Mouse (Mus musculus) heart, embryonic 15.5 days (tissue): ENCODE results near the gene Hnf1b. TPM values are rescaled to one million over a fixed set of nuclear protein-coding genes. Genes with fewer than 3 reads are reported as not detected.

Source experiments
- ATAC-seq: fragments of 200-750 bp; cut with Nextera tagmentation; replicated peaks from 2 replicates; pipeline ENCODE4 v1.8.0; 2017; ENCODE audit warnings: low read depth, moderate TSS enrichment; ENCODE audit not compliant: insufficient number of reproducible peaks, insufficient read depth, low FRiP score
- H3K27ac ChIP-seq: fragments of 300-500 bp; sonication (generic); 2 replicates; pipeline ENCODE4 v1.5.1; 2015; ENCODE audit warnings: mild to moderate bottlenecking, inconsistent platforms
- H3K27me3 ChIP-seq: fragments of 300-500 bp; sonication (generic); 2 replicates; pipeline ENCODE4 v1.6.1; 2015; ENCODE audit warnings: inconsistent platforms
- H3K36me3 ChIP-seq: fragments of 300-500 bp; sonication (generic); 2 replicates; pipeline ENCODE4 v1.6.1; 2015; ENCODE audit warnings: mild to moderate bottlenecking, inconsistent platforms
- H3K4me1 ChIP-seq: fragments of 300-500 bp; sonication (generic); replicated peaks from 2 replicates; pipeline ENCODE4 v1.6.1; 2015; ENCODE audit warnings: inconsistent platforms
- H3K4me2 ChIP-seq: fragments of 300-500 bp; sonication (generic); 2 replicates; pipeline ENCODE4 v1.6.1; 2015; ENCODE audit warnings: inconsistent platforms, mild to moderate bottlenecking, moderate library complexity
- H3K4me3 ChIP-seq: fragments of 300-500 bp; sonication (generic); 2 replicates; pipeline ENCODE4 v1.5.1; 2015; ENCODE audit warnings: mild to moderate bottlenecking, inconsistent platforms
- H3K9ac ChIP-seq: fragments of 300-500 bp; sonication (generic); 2 replicates; pipeline ENCODE4 v1.6.1; 2015; ENCODE audit warnings: mild to moderate bottlenecking, inconsistent platforms
- H3K9me3 ChIP-seq: fragments of 300-500 bp; sonication (generic); replicated peaks from 2 replicates; pipeline ENCODE4 v1.6.1; 2016; ENCODE audit warnings: inconsistent platforms
- WGBS: fragments of 180-500 bp; shearing (Covaris S2); methylation state at CpG from one replicate; pipeline ENCODE4 v1.1.7; 2015; ENCODE audit warnings: mixed read lengths; 5-methylcytosine and 5-hydroxymethylcytosine counted together
- polyA plus RNA-seq: library from polyadenylated mRNA; unstranded; fragments of >200 nt; fragmentation: Nextera tagmentation; extraction: Ambion mirVana; gene quantifications from 2 replicates; pipeline ENCODE4 v1.2.1, GENCODE M21; 2015

The Hnf1b gene
- polyA plus RNA-seq, 1 experiment from 2014 or later = 0.40 TPM

- Histone ChIP-seq H3K27me3 (no peaks in the 10 kb centered on the region), H3K4me3 (no peak overlapping the region), H3K4me1 (peaks cover 23% of the 10 kb centered on the region), H3K36me3 (no peaks in the 10 kb centered on the region), H3K27ac (no peak overlapping the region), H3K9ac (no peak overlapping the region), H3K4me2 (no peak overlapping the region), H3K9me3 (no peaks in the 10 kb centered on the region)
- ATAC-seq = no peak
- WGBS = 48% methylated on average over 3 of the region's 3 CpGs
Measured at GRCm38 (mm10) chr11:83879130-83879529, 29.3 kb downstream of the Hnf1b start.

- no peak overlapping the region for H3K4me2 ChIP-seq
- no peak overlapping the region for H3K27ac ChIP-seq
- peaks cover 22% of the 10 kb centered on the region for H3K4me1 ChIP-seq
- no peak overlapping the region for H3K9ac ChIP-seq
- H3K27me3 ChIP-seq = no peaks in the 10 kb centered on the region
- no peak overlapping the region for H3K4me3 ChIP-seq
- no peaks in the 10 kb centered on the region for H3K36me3 ChIP-seq
- H3K9me3 ChIP-seq = no peaks in the 10 kb centered on the region
- ATAC-seq = no peak
- 67% methylated on average over 5 of the region's 5 CpGs for WGBS
Measured at GRCm38 (mm10) chr11:83881438-83881837, 31.6 kb downstream of the Hnf1b start.

- Histone ChIP-seq H3K4me3 (no peak overlapping the region), H3K27ac (no peak overlapping the region), H3K27me3 (no peaks in the 10 kb centered on the region), H3K9ac (no peak overlapping the region), H3K36me3 (no peaks in the 10 kb centered on the region), H3K4me2 (no peak overlapping the region), H3K9me3 (no peaks in the 10 kb centered on the region), H3K4me1 (peaks cover 14% of the 10 kb centered on the region)
- WGBS = 31% methylated on average over 6 of the region's 6 CpGs
- no peak for ATAC-seq
Measured at GRCm38 (mm10) chr11:83882552-83882951, 32.7 kb downstream of the Hnf1b start.

DNA sequence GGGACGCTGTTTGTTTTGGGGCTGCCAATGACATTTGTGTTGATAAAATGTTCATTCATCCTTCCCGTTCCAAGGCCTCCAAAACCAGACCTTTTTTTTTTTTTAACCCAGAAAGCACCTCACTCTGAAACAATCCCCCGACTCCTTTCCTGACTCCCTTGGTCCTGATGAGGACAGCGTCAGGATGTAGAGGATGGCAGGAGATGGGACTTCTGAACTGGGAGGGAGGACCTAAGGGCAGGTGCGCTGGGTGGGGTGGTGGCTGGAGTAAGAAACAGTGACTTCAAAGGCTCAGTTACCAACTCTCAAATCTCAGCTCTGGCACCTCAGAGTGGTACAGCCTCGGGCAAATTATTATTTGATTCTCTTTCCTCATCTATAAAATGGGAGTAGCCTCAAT is 33.2 kb downstream of the Hnf1b start:
- no peak for ATAC-seq
- Histone ChIP-seq H3K4me3 (no peak overlapping the region), H3K36me3 (no peaks in the 10 kb centered on the region), H3K9ac (no peak overlapping the region), H3K27ac (no peak overlapping the region), H3K27me3 (no peaks in the 10 kb centered on the region), H3K9me3 (no peaks in the 10 kb centered on the region), H3K4me2 (no peak overlapping the region), H3K4me1 (peaks cover 9% of the 10 kb centered on the region)
- WGBS = 64% methylated on average over 6 of the region's 6 CpGs

GRCm38 (mm10) chr11:83883812-83884211 is 33.9 kb downstream of the Hnf1b start:
- WGBS = 85% methylated on average over 9 of the region's 9 CpGs
- H3K9me3 ChIP-seq = no peaks in the 10 kb centered on the region
- no peak overlapping the region for H3K27ac ChIP-seq

GRCm38 (mm10) chr11:83885175-83885574 is 35.3 kb downstream of the Hnf1b start:
- no peak for ATAC-seq
- Histone ChIP-seq H3K27me3 (no peaks in the 10 kb centered on the region; the same call in 1 of the 2 replicates), H3K36me3 (no peaks in the 10 kb centered on the region), H3K9ac (no peak overlapping the region), H3K9me3 (no peaks in the 10 kb centered on the region), H3K27ac (no peak overlapping the region), H3K4me3 (no peak overlapping the region), H3K4me1 (0 out of 2 replicates have a peak, but pooled peaks cover 2% of the 10 kb centered on the region), H3K4me2 (no peak overlapping the region)
- WGBS = 83% methylated on average over 8 of the region's 8 CpGs

More at GRCm38 (mm10) chr11:83883812-83884211, 33.9 kb downstream of the Hnf1b start:
- Histone ChIP-seq H3K36me3 (no peaks in the 10 kb centered on the region), H3K4me1 (peaks cover 2% of the 10 kb centered on the region; the same call in 1 of the 2 replicates), H3K4me3 (no peak overlapping the region), H3K4me2 (no peak overlapping the region), H3K27me3 (no peaks in the 10 kb centered on the region; the same call in 1 of the 2 replicates), H3K9ac (no peak overlapping the region)
- ATAC-seq = no peak

DNA sequence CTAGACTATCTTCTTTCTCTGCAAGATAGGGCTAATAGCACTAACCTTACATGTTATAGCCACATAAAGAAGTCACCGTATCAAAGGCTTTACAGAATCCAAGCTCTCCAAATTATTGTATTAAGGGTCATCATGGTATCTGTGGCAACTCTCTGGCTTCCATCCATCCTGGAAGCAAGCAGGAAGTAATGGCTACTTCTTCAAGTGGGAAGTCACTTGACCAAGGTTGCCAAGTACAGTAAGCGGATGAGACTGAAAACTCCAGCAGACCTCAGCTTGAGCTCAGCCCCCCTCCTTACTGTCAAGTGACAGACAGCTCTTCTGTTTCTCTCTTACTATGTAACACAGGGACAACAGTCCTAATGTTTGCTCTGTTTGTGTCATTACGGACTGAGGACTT is 36.9 kb downstream of the Hnf1b start:
- Histone ChIP-seq H3K36me3 (no peaks in the 10 kb centered on the region), H3K4me3 (no peak overlapping the region), H3K9ac (no peak overlapping the region), H3K9me3 (no peaks in the 10 kb centered on the region), H3K27me3 (no peaks in the 10 kb centered on the region; the same call in 1 of the 2 replicates), H3K4me1 (0 out of 2 replicates have a peak, but pooled peaks cover 2% of the 10 kb centered on the region), H3K4me2 (no peak overlapping the region), H3K27ac (no peak overlapping the region)
- 77% methylated on average over 3 of the region's 3 CpGs for WGBS
- ATAC-seq = no peak

- WGBS = 38% methylated on average over 6 of the region's 6 CpGs
- Histone ChIP-seq H3K4me3 (no peak overlapping the region), H3K27me3 (no peaks in the 10 kb centered on the region; the same call in 1 of the 2 replicates), H3K9ac (no peak overlapping the region), H3K4me2 (no peak overlapping the region), H3K4me1 (no peaks in the 10 kb centered on the region), H3K36me3 (no peaks in the 10 kb centered on the region), H3K27ac (no peak overlapping the region), H3K9me3 (no peaks in the 10 kb centered on the region)
- no peak; the same call in 1 of the 2 replicates for ATAC-seq
Measured at GRCm38 (mm10) chr11:83891366-83891765, 41.5 kb downstream of the Hnf1b start.

DNA sequence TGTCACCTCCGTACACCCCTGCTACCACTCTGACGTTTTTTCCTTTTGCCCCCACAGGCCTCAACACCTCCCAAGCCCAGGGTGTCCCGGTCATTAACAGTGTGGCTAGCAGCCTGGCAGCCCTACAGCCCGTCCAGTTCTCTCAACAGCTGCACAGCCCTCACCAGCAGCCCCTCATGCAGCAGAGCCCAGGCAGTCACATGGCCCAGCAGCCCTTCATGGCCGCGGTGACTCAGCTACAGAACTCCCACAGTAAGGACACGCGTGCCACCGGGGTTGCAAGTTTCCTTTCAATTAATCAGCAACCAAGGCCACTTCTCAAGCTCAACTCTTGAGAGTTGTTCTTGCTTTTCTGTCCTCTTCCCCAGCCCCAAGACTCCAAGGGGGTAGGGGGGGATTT is 43.5 kb downstream of the Hnf1b start:
- 70% methylated on average over 9 of the region's 9 CpGs for WGBS
- no peaks in the 10 kb centered on the region for H3K4me1 ChIP-seq
- H3K9ac ChIP-seq = no peak overlapping the region
- no peak overlapping the region for H3K4me3 ChIP-seq
- H3K36me3 ChIP-seq = no peaks in the 10 kb centered on the region
- no peak overlapping the region for H3K4me2 ChIP-seq
- ATAC-seq = no peak
- H3K9me3 ChIP-seq = no peaks in the 10 kb centered on the region
- no peak overlapping the region for H3K27ac ChIP-seq
- H3K27me3 ChIP-seq = no peaks in the 10 kb centered on the region; the same call in 1 of the 2 replicates

DNA sequence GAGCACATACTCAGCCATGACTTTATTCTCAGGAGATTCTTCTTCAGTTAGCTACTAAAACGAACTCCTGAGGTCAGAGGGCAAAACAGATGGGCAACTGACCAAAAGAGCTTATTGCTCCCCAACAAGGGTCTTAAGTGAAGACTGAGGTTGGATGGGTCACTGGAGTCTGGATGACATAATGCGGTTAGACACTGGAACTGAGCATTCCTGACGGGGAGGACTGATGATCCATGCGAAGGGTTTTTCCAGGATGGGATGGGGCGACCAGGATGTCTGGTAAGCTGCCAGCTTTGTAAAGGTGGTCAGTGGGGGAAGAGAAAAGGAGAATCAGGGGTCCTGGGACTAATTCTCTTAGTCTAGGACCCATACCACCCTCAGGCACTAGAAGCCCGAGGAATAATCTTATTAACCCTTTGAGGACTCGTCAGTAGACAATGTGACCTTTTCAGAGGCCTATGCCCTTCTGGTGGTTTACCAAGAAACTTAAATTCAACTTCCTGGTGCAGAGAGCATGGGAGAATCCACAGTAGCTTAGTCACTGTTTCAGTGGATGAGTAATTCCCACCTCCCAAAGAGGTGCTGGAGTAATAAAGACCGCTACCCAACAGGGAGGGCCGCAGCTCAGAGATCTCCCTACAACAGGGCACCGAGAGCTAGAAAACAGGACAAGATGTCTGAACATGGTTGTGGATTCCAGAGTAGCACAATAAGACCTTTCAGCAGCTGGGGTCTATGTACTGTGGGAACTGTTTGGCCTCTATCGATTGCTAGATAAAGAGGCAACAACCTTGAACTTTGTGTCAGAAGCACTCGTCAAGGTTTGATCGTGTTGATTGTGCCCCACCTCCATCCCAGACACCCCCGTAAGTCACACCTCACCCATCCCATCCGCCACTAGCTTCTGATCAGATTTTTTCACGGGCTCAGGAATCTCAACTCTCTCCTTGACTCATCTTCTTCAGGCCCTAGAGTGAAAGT is 46.9 kb downstream of the Hnf1b start:
- no peak for ATAC-seq
- no peak overlapping the region for H3K9ac ChIP-seq
- H3K4me3 ChIP-seq = no peak overlapping the region
- H3K9me3 ChIP-seq = no peaks in the 10 kb centered on the region
- WGBS = 75% methylated on average over 16 of the region's 16 CpGs
- no peaks in the 10 kb centered on the region for H3K27me3 ChIP-seq
- H3K36me3 ChIP-seq = no peaks in the 10 kb centered on the region
- no peak overlapping the region for H3K27ac ChIP-seq
- H3K4me2 ChIP-seq = no peak overlapping the region
- no peaks in the 10 kb centered on the region for H3K4me1 ChIP-seq

DNA sequence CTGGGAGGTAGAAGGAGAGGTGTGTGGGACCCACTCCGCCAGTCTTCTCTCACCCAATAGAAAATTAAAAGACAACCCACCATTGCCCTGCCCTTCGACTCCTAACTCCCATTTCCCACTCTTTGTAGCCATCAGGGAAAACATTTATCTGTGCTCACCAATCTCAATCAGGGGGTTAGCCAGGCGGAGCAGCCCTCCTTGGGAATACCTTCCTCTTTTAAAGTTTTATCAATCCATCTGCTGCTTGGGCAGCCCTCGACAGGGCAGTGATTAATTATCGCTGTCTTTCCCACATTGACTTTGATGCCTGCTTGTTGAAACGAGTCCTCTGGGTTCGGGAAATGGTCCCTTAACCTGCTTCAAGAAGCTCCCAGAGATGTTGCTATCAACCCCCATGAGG is 47.7 kb downstream of the Hnf1b start:
- no peak overlapping the region for H3K27ac ChIP-seq
- ATAC-seq = no peak
- WGBS = 59% methylated on average over 7 of the region's 7 CpGs
- H3K27me3 ChIP-seq = no peaks in the 10 kb centered on the region
- no peak overlapping the region for H3K4me3 ChIP-seq
- H3K4me2 ChIP-seq = no peak overlapping the region
- no peak overlapping the region for H3K9ac ChIP-seq
- H3K36me3 ChIP-seq = no peaks in the 10 kb centered on the region
- H3K9me3 ChIP-seq = no peaks in the 10 kb centered on the region
- H3K4me1 ChIP-seq = no peaks in the 10 kb centered on the region
